Mouse (Mus musculus) layer of hippocampus, adult 2 months (tissue): ENCODE results near the gene Ablim2. TPM values are rescaled to one million over a fixed set of nuclear protein-coding genes. Genes with fewer than 3 reads are reported as not detected.

Experiments
- DNase-seq, 2 experiments: peaks; one replicate each; pipeline ENCODE4 v3.0.0; 2022; ENCODE audit warnings: low spot score in 2 of 2
- H3K27ac ChIP-seq: fragments of 200-600 bp; 2 replicates; pipeline ENCODE4 v1.8.1; 2022
- H3K4me3 ChIP-seq: fragments of 200-600 bp; 2 replicates; pipeline ENCODE4 v1.8.1; 2022; ENCODE audit warnings: mild to moderate bottlenecking
- CTCF ChIP-seq: fragments of 200-600 bp; conservative IDR thresholded peaks from 2 replicates; pipeline ENCODE4 v1.8.1; 2022; ENCODE audit warnings: antibody characterized with exemption, mild to moderate bottlenecking, moderate library complexity
- total RNA-seq, 2 experiments: library from RNA; stranded (reverse); gene quantifications; 2 replicates each; pipeline ENCODE4 v1.2.3; 2021

Ablim2 gene
- total RNA-seq, 2 experiments from 2014 or later = 133 to 163 TPM

DNA sequence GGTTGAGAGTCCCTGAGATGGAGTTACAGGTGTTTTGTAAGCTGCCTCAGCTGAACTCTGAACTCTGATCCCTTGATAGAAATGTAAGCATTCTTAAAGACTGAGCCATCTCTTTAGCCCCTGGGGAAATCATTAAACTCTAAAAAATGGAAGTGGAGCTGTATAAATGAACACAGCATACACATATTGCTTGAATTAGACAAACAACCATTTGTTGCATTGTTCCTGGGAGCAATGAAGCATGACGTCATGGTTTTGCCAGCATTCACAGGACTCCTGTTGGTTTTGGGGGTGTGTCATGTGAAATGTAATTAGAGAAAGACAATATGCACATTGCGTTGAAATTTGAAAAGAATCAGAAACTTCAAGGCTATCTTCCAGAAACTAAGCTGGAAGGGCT is 132.0 kb downstream of the Ablim2 start:
- no peak overlapping the region for H3K27ac ChIP-seq
- no peak for TF ChIP-seq CTCF
- H3K4me3 ChIP-seq = no peak overlapping the region
- DNase-seq = no peak

DNA sequence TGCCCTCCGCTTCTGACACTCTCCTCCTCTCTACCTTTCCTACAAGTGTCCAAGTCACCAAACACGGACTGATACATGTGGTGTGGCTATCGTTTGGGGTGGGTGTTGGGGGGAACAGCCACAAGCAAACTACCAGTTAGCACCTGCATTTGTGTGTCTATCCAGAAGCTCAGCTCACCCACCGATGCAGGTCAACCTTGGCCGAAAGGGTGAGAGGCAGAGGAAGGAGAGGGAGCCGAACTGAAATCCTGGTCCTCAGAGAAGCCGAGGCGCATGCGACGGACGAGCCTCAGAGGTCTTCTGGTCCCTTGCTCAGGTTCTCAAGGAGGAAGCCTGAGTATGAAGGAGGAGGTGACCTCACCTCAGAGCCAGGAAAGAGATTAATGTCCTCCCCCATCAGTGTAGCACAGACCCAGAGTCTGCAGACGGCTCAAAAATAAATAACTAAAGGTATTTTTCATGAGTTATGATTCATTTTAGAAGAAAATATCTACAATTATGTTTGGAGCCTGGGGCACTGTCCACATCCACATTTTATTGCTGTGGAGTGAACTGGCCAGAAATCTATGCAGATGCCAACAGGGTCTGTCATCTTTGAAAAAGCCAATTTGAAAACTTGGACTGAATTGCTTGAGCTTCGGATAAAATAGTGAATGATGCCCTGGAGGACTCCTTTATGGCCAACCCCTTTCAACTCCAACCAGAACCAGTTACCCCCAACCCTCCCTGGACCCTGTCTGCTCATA is 133.5 kb downstream of the Ablim2 start:
- no peak overlapping the region for H3K4me3 ChIP-seq
- no peak overlapping the region for H3K27ac ChIP-seq
- TF ChIP-seq CTCF = no peak
- no peak for DNase-seq

GRCm38 (mm10) chr5:35892363-35892762 is 134.7 kb downstream of the Ablim2 start:
- DNase-seq = no peak

DNA sequence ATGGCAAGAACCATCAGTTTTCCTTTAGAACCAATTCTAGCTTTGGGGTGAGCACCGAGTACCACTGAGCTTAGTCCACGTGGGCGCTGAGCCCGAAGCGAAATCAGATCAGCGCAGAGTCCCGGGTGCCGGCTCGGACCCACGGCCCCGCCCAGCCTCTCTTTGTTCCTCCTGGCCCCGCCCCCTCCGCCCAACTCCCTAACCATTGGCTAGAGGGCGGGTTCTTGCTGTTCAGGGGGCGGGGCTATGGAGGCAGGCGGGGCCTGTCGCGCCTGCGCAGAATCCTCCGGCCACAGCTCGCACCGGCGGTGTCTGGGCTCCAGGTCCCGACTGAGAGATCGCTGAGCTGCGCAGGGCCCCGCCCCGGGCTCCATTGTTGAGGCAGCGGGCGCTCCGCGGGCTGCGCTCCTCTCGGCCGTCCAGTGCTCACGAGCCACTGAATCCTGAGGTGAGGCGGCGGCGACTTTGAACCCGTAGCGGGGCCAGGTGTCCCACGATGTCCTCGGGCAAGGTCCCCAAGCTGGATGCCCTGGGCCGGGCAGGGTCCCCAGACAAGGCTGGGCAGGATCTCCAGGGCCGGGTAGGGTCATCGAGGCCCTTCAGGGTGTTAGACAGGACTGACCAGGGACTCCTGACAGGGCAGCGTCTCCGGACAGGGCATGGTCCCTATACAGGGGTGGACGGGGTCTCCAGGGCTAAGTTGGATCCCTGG is 135.6 kb downstream of the Ablim2 start, which contains the start of gene Afap1:
Gene Afap1, plus strand, starts transcription at position 227 of the 712 bp plus-strand sequence.
- peak; percentile 99 for DNase-seq
- no peak for TF ChIP-seq CTCF
- Histone ChIP-seq H3K4me3 (peak within 1 kb of the TSS; percentile 80), H3K27ac (peak within 1 kb of the TSS; percentile 85)

More at GRCm38 (mm10) chr5:35892363-35892762, 134.7 kb downstream of the Ablim2 start:
- TF ChIP-seq CTCF = no peak
- Histone ChIP-seq H3K4me3 (no peak overlapping the region), H3K27ac (no peak overlapping the region)

DNA sequence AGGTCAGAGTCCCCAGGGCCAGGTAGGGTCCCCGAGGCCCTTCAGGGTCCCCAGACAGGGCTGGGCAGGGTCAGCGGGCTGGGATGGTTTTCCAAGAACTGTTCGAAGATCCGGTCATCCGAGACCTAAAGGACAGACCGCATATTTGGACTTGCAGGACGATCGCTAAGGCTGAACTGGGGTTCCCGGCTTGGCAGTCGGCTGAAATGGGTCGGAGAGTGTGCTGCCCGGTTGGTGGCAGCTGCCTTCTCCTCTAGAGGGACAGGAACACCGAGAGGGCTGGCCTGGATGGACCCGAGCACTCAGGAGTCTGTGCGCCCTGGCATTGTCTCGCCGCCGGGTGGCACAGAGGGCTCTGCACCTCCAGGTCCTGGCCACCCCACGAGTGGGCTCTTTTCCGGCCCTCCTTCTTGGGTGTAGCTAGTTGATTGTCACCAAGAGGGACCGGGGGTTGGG is 136.2 kb downstream of the Ablim2 start:
- peak; percentile 76 for TF ChIP-seq CTCF
- H3K27ac ChIP-seq = peak overlapping the region; percentile 85
- peak; percentile 47 to 59 for DNase-seq
- H3K4me3 ChIP-seq = peak overlapping the region; percentile 80

DNA sequence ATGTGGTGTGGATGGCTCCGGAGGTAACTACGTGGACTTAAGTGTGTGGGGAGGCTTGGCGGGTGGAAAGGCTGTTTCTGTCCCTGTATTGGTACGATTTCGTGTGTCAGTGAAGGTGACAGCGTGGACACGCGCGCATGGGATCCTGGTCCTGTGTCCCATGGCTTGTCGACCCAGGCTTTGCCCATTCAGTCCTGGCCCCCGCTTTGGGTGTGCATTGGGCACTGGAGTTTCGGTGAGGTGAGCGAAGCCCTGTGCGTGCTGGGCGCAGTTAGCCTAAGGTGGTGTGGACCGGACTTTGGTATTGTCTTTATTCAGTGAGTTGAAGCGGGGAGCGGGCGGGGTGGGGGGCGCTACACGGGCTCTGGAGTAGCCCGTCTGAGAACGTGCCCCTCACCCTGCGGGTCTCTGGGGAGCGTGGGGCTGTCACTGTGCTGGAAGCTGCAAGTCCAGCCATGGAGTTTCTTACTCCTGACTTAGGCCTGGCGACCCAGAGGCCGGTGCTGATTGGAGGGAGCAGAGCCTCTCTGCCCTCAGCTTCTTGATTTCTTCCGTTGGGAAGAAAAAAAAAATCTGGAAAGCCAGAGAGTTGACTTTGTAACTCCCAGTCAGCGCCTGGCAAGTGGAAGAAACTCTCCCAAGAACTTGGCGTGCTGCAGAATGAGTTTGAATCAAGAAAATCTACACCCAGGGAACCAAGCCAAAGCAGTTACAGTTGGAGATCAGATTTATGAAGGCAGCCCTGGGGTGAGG is 136.8 kb downstream of the Ablim2 start:
- no peak for TF ChIP-seq CTCF
- peak overlapping the region; percentile 85; the same call in 1 of the 2 replicates for H3K27ac ChIP-seq
- DNase-seq = no peak
- H3K4me3 ChIP-seq = peak overlapping the region; percentile 80

GRCm38 (mm10) chr5:35895926-35896325 is 138.2 kb downstream of the Ablim2 start:
- no peak overlapping the region for H3K4me3 ChIP-seq
- TF ChIP-seq CTCF = no peak
- no peak for DNase-seq
- H3K27ac ChIP-seq = no peak overlapping the region

DNA sequence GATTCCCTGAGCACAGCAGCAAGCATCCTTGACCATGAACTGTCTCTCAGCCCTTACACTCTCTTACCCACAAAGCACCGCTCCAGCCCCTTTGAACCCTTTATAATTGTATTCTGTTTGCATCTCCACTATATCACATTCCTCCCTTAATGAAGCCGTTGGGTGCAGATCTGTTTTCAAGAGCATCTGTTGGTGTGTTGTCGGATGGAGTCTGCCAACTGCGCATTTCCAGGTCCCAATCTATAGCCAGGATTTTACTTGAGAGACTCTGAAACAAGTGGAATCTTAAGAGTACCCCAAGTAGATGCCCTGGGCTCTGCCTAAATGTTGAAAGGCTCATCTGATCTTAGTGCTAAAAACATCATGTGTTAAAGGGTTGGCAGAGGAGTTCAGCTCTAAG is 138.9 kb downstream of the Ablim2 start:
- no peak overlapping the region; the same call in 1 of the 2 replicates for H3K4me3 ChIP-seq
- no peak overlapping the region for H3K27ac ChIP-seq
- no peak for TF ChIP-seq CTCF
- no peak for DNase-seq

GRCm38 (mm10) chr5:35897147-35897546 is 139.5 kb downstream of the Ablim2 start:
- TF ChIP-seq CTCF = no peak
- Histone ChIP-seq H3K27ac (no peak overlapping the region), H3K4me3 (no peak overlapping the region)
- no peak for DNase-seq

DNA sequence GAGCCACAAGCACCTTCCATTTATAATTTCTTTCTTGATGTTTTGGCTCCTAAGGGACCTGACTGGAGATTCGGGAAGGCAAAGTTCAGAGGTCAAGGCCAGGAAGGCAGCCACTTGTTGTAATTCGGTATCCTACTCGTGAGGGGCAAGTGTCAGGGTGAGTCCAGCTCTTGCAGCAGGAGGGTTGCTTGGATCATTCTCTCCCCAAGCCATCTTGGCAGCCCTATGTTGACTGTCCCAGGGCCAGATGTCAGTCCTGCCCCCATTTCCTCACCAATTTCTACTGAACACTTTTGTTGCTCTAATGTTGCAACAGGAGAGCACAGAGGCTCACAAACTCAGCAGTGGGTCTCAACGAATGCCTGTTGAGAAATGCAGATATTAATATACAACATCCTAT is 140.4 kb downstream of the Ablim2 start:
- no peak overlapping the region for H3K27ac ChIP-seq
- no peak for TF ChIP-seq CTCF
- no peak overlapping the region for H3K4me3 ChIP-seq
- DNase-seq = no peak

DNA sequence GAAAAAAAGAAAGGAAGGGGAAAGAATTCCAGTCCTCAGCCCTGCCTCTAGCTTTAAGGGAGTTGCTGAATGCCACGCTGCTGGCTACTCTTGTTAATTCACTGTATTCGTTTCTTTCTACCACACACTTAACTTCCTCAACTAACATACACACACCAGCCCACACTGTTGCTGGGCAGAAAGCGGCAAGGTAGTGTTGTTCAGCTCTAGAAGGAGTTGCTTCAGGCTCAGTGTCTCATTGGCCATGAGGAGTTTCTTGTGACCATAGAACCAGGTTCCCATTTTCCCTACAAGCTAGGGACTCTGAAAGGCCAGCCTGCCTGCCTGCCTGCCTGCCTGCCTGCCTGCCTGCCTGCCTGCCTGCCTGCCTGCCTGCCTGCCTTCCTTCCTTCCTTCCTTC is 141.3 kb downstream of the Ablim2 start:
- Histone ChIP-seq H3K27ac (no peak overlapping the region), H3K4me3 (no peak overlapping the region)
- no peak for TF ChIP-seq CTCF
- no peak for DNase-seq

- TF ChIP-seq CTCF = no peak
- no peak overlapping the region for H3K4me3 ChIP-seq
- DNase-seq = no peak
- no peak overlapping the region for H3K27ac ChIP-seq
Measured at GRCm38 (mm10) chr5:35900401-35901225, 142.9 kb downstream of the Ablim2 start.
